Mouse (Mus musculus) cerebellum, adult 2 months (tissue): ENCODE results near the gene Zzef1. TPM values are rescaled to one million over a fixed set of nuclear protein-coding genes. Genes with fewer than 3 reads are reported as not detected.

Experiments
- DNase-seq, 2 experiments: peaks; one replicate each; pipeline ENCODE4 v3.0.0; 2021
- H3K27ac ChIP-seq: fragments of 200-500 bp; 2 replicates; pipeline ENCODE4 v1.5.1; 2012; ENCODE audit warnings: low read length, control low read depth, inconsistent platforms; ENCODE audit not compliant: insufficient read depth
- H3K27me3 ChIP-seq: fragments of 200-500 bp; 2 replicates; pipeline ENCODE4 v1.6.1; 2012; ENCODE audit warnings: inconsistent platforms, mild to moderate bottlenecking, low read length, moderate library complexity; ENCODE audit not compliant: control insufficient read depth, insufficient read depth
- H3K4me1 ChIP-seq: fragments of 200-500 bp; 2 replicates; pipeline ENCODE4 v1.6.1; 2011; ENCODE audit warnings: low read length; ENCODE audit not compliant: control insufficient read depth, insufficient read depth
- H3K4me3 ChIP-seq: fragments of 200-500 bp; replicated peaks from 2 replicates; pipeline ENCODE3; 2011; ENCODE audit warnings: mild to moderate bottlenecking, low read depth, low read length, control low read depth; ENCODE audit not compliant: insufficient read depth
- CTCF ChIP-seq: fragments of 200-500 bp; IDR thresholded peaks from 2 replicates; pipeline ENCODE4 v1.5.1; 2011; ENCODE audit warnings: low read depth, mild to moderate bottlenecking, control low read depth, low read length, moderate library complexity, borderline replicate concordance; ENCODE audit not compliant: insufficient read depth
- POLR2A ChIP-seq: fragments of 200-500 bp; IDR thresholded peaks from 2 replicates; pipeline ENCODE4 v1.6.1; 2011; ENCODE audit warnings: low read length, control low read depth, borderline replicate concordance; ENCODE audit not compliant: insufficient read depth
- WGBS: fragments of 180-500 bp; shearing (Covaris S2); methylation state at CpG from one replicate; pipeline ENCODE4 v1.1.7; 2018; 5-methylcytosine and 5-hydroxymethylcytosine counted together
- polyA plus RNA-seq: library from polyadenylated mRNA; depleted of rRNA; stranded (reverse); fragments of >200 nt; gene quantifications from 2 replicates; pipeline ENCODE4 v1.2.3, GENCODE M21; 2012

Gene Zzef1
- polyA plus RNA-seq, 1 experiment = 35.3 TPM

GRCm38 (mm10) chr11:72807992-72808391, 12.0 kb downstream of the Zzef1 start:
- Histone ChIP-seq H3K4me3 (no peak overlapping the region), H3K4me1 (peaks cover 14% of the 10 kb centered on the region; the same call in 1 of the 2 replicates), H3K27ac (no peak overlapping the region), H3K27me3 (no peaks in the 10 kb centered on the region)
- TF ChIP-seq CTCF = no peak
- no peak for TF ChIP-seq POLR2A
- no peak for DNase-seq
- WGBS = 85% methylated on average over 4 of the region's 4 CpGs

GRCm38 (mm10) chr11:72813687-72814086, 17.7 kb downstream of the Zzef1 start:
- Histone ChIP-seq H3K4me1 (no peaks in the 10 kb centered on the region), H3K27ac (no peak overlapping the region), H3K27me3 (no peaks in the 10 kb centered on the region), H3K4me3 (no peak overlapping the region)
- no peak for DNase-seq
- 82% methylated on average over 5 of the region's 5 CpGs for WGBS
- TF ChIP-seq CTCF (no peak), POLR2A (no peak)

- no peak for DNase-seq
- no peak for TF ChIP-seq CTCF
- TF ChIP-seq POLR2A = no peak
- Histone ChIP-seq H3K27ac (no peak overlapping the region), H3K4me1 (no peaks in the 10 kb centered on the region), H3K4me3 (no peak overlapping the region), H3K27me3 (no peaks in the 10 kb centered on the region)
- 84% methylated on average over 2 of the region's 2 CpGs for WGBS
These were observed 18.2 kb downstream of the Zzef1 start for GRCm38 (mm10) chr11:72814188-72814587.

GRCm38 (mm10) chr11:72816859-72817258, 20.8 kb downstream of the Zzef1 start:
- H3K4me1 ChIP-seq = no peaks in the 10 kb centered on the region; the same call in 1 of the 2 replicates
- DNase-seq = no peak
- no peak for TF ChIP-seq CTCF
- no peak for TF ChIP-seq POLR2A
- H3K27me3 ChIP-seq = no peaks in the 10 kb centered on the region
- H3K27ac ChIP-seq = no peak overlapping the region
- WGBS = 76% methylated on average over 1 of the region's 1 CpGs
- H3K4me3 ChIP-seq = no peak overlapping the region

GRCm38 (mm10) chr11:72818067-72818466, 22.0 kb downstream of the Zzef1 start:
- no peak for TF ChIP-seq CTCF
- no peak for TF ChIP-seq POLR2A
- DNase-seq = no peak
- 89% methylated on average over 7 of the region's 7 CpGs for WGBS
- Histone ChIP-seq H3K4me1 (no peaks in the 10 kb centered on the region; the same call in 1 of the 2 replicates), H3K27me3 (no peaks in the 10 kb centered on the region), H3K27ac (no peak overlapping the region), H3K4me3 (no peak overlapping the region)

GRCm38 (mm10) chr11:72821041-72821440, 25.0 kb downstream of the Zzef1 start:
- DNase-seq = no peak
- Histone ChIP-seq H3K4me3 (no peak overlapping the region), H3K27me3 (no peaks in the 10 kb centered on the region), H3K4me1 (no peaks in the 10 kb centered on the region; the same call in 1 of the 2 replicates), H3K27ac (no peak overlapping the region)
- no peak for TF ChIP-seq POLR2A
- no peak for TF ChIP-seq CTCF
- WGBS = 84% methylated on average over 7 of the region's 7 CpGs

- no peak for DNase-seq
- no peaks in the 10 kb centered on the region for H3K4me1 ChIP-seq
- TF ChIP-seq CTCF = no peak
- TF ChIP-seq POLR2A = no peak
- H3K4me3 ChIP-seq = no peak overlapping the region
- no peak overlapping the region for H3K27ac ChIP-seq
- H3K27me3 ChIP-seq = no peaks in the 10 kb centered on the region
- 87% methylated on average over 3 of the region's 3 CpGs for WGBS
These were observed 33.8 kb downstream of the Zzef1 start for GRCm38 (mm10) chr11:72829869-72830268.

GRCm38 (mm10) chr11:72842731-72843130, 46.7 kb downstream of the Zzef1 start:
- TF ChIP-seq POLR2A (no peak), CTCF (no peak)
- WGBS = 88% methylated on average over 3 of the region's 3 CpGs
- Histone ChIP-seq H3K27me3 (no peaks in the 10 kb centered on the region), H3K27ac (no peak overlapping the region), H3K4me3 (no peak overlapping the region), H3K4me1 (no peaks in the 10 kb centered on the region)
- no peak for DNase-seq
